Mouse (Mus musculus) CD4-positive naive resting alpha-beta T cell, adult 57 days (primary cell): Measurements from ENCODE around the gene Zcrb1. TPM values are rescaled to one million over a fixed set of nuclear protein-coding genes. Genes with fewer than 3 reads are reported as not detected.

Experiments used
- total RNA-seq: library from RNA; stranded (reverse); gene quantifications from one replicate; pipeline ENCODE4 v1.2.4, GENCODE M21; 2023

Gene Zcrb1
- 59.9 TPM for total RNA-seq

GRCm38 (mm10) chr15:93397826-93398698 is at the start of gene Zcrb1, which contains the start of gene Pphln1:
Gene Zcrb1 (minus strand): TSS chr15:93398334.
Gene Pphln1 (plus strand): TSS chr15:93398350.

GRCm38 (mm10) chr15:93336925-93337761 is 61.0 kb downstream of the Zcrb1 start, which contains the start of gene Yaf2:
Gene Yaf2 (minus strand): TSS chr15:93336935.

Other genes with a start within 250 kb of the Zcrb1 start
- gene Gxylt1, start 123.2 kb downstream of the Zcrb1 start, total RNA-seq = 27.5 TPM
- 20.9 TPM for gene Yaf2, start 61.4 kb downstream of the Zcrb1 start, total RNA-seq
- gene Pphln1, start within 50 bp of the Zcrb1 start, total RNA-seq = 45.1 TPM
- 5.4 TPM for gene Prickle1, start 197.6 kb upstream of the Zcrb1 start, total RNA-seq